16 mouse cellular contexts compared by ENCODE assay signal in the genomic region with DNA sequence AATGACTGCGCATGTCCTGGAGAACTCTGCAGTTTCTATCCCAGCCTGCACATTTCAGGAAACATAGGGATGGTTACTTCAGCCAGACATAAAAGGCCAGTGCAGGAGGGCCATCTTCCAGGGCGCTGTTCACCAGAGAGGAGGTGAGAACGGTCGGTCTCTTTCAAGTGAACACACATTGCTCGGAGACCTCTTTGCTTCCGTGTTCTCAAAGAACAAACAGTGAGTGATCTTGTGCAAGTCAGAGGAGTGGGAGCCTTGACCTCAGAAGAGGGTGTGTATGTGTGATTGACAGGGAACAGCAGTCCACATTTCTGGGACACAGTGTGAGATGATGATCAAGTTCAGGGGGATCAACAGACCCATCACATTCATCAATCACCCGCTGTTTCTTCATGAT.
"Had no signal": no experiment of that assay in that cellular context is flagged by ENCODE, and none has a peak within 500 bp of the region (broad histone marks: within the 10 kb centered on the region; RNA-seq: fewer than 3 reads in every experiment).

No protein-coding gene starts in this region.

- H3K4me3 ChIP-seq: liver, embryonic 13.5 days; liver, embryonic 15.5 days; lung, embryonic 15.5 days; megakaryocyte, embryonic 14.5 days; midbrain, embryonic 12.5 days; neural tube, embryonic 12.5 days; stomach, embryonic 15.5 days had no signal

- DNase-seq: liver, embryonic 13.5 days; liver, postnatal 0 days; lung, adult 2 months; lung, postnatal 14 days; midbrain, embryonic 14.5 days; thymus, adult 2 months; thymus, postnatal 25 days; thymus, postnatal 4 days had no signal

- H3K27ac ChIP-seq: liver, embryonic 13.5 days; liver, embryonic 15.5 days; lung, embryonic 15.5 days; macrophage; midbrain, embryonic 12.5 days; neural tube, embryonic 12.5 days; stomach, embryonic 15.5 days; stomach, postnatal 0 days had no signal
